Mouse (Mus musculus) heart, adult 9 months (tissue): ENCODE results near the gene Wdtc1.

Experiments
- DNase-seq, 2 experiments: peaks; one replicate each; pipeline ENCODE4 v3.0.0; 2022; ENCODE audit warnings: low spot score in 2 of 2

The Wdtc1 gene

DNA sequence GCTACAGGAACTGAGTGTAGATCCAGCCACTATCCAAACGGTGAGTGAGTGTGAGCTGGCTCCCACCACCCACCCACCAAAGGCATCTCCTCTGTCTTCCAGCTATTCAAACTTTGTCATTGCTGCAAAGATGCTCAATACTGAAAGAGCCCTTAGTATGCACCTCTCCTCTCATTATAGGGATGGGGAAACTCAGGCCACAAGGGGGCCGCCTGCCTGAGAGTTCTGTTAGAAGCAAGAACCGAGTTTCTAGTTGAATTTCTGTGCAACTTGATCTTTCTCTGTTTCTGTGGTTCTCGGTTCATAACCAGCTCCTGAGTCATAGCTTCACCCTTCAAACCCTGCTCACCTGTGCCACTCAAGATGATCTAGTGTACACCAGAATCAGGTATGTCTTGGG lies 101.2 kb downstream of the Wdtc1 start:
- DNase-seq: no peak

DNA sequence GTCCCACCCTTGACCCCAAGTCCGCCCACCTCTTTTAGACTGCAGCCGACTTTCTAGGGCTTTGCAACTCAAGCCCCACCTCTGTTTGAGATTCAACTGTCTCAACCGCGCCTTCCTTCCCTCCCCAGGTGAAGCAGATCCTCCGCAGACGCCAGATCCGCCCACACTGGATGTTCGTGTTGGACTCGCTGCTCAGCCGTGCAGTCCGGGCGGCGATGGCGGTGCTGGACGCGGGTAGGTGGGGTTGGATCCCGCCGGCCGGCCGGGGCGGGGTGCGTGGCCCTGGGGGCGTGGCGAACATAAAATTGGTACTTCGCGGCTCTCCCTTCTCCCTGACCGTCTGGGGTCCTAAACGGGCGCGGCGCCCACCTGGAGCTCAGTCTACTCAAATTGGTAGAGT lies 102.1 kb downstream of the Wdtc1 start:
- DNase-seq: no peak

DNA sequence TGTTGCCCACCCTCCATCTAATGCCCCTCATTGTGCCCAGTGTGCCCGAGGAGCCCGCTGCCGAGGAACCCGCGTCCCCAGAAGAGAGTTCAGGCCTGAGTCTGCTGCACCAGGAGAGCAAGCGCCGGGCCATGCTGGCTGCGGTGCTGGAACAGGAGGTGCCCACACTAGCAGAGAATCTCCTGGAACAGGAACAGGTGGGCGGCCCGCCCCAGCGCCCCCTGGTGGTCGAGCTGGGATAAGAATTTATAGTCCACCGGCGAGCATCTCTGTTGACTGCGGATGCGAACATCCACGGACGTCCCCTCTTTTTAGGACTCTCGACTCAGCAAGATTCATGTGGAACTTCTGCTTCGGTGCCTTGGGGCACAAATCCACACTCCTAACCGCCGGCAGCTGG lies 102.7 kb downstream of the Wdtc1 start:
- peak in 1 of 2 experiments; percentile 68 for DNase-seq

GRCm38 (mm10) chr4:133247806-133248449 lies 105.4 kb downstream of the Wdtc1 start:
- no peak for DNase-seq

- peak; percentile 60 to 73 for DNase-seq
These were observed 106.2 kb downstream of the Wdtc1 start for GRCm38 (mm10) chr4:133247072-133247471.

DNA sequence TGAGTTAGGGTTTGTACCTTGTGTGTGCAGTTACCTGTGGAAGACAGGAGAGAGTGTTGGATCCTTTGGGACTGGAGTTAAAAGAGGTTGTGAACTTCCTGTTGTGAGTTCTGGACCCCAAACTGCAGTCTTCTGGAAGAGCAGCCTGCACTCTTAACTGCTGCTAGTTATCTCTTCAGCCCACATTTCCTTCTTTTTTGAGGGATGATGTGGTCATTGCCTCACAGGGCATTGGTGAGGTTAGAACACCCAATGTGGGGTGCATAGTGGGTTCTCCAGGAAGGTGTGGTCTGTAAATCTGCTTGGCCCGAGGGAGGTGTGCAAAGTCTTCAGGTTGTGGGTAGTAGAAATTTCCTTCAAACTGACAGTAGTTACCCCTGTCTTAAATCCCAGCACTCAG lies 109.0 kb downstream of the Wdtc1 start:
- no peak for DNase-seq

DNA sequence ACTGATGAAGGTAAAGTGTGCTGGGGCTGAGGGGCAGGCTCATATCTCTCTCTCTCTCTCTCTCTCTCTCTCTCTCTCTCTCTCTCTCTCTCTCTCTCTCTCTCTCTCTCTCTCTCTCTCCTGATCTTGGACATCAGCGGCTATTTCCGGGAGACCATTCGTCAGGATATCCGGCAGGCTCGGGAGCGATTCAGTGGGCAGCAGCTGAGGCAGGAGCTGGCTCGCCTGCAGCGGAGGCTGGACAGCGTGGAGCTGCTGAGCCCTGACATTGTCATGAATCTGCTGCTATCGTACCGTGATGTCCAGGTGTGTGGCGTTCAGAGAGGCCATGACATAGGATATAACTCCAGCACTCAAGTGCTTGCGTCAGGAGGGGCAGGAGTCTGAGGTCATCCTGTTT lies 109.7 kb downstream of the Wdtc1 start:
- no peak for DNase-seq

DNA sequence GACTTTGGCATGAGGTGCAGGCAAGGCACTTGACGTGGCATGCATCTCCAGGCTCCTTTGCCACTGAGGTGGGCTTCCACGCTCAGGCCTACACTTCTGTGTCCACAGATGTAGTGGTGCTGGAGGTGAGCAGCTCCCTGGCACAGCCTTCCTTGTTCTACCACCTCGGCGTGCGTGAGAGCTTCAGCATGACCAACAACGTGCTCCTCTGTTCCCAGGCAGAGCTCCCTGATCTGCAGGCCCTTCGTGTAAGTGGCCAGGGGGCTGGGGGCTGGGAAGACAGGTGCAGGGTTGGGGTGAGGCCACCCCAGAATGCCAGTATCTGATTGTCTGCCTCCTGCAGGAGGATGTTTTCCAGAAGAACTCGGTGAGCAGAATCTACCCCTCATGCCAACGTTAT lies 110.6 kb downstream of the Wdtc1 start:
- DNase-seq: no peak
